Mouse (Mus musculus) brain, embryonic 14.5 days (tissue): ENCODE data around the gene 4930432M17Rik.

ENCODE experiments used
- CTCF ChIP-seq: fragments of 200-500 bp; IDR thresholded peaks from 2 replicates; pipeline ENCODE4 v1.5.1; 2012; ENCODE audit warnings: inconsistent platforms, mild to moderate bottlenecking, moderate library complexity, borderline replicate concordance; ENCODE audit not compliant: insufficient read depth, insufficient read length; ENCODE audit errors: extremely low read depth
- POLR2A ChIP-seq: fragments of 200-500 bp; IDR thresholded peaks from 2 replicates; pipeline ENCODE4 v1.6.1; 2012; ENCODE audit warnings: mild to moderate bottlenecking, inconsistent platforms, borderline replicate concordance; ENCODE audit not compliant: poor library complexity, insufficient read depth, insufficient read length, severe bottlenecking; ENCODE audit errors: extremely low read depth

GRCm38 (mm10) chr3:121679443-121679842, 8.9 kb downstream of the 4930432M17Rik start:
- TF ChIP-seq CTCF (no peak), POLR2A (no peak)
